Mouse (Mus musculus) kidney, adult 11 months (tissue): Measurements from ENCODE around the gene Olfr1444.

Source experiments
- DNase-seq: peaks from one replicate; pipeline ENCODE4 v3.0.0; 2022

Gene Olfr1444

GRCm38 (mm10) chr19:12856983-12857382, at the start of gene Olfr1444:
Gene Olfr1444, plus strand, starts transcription at chr19:12857283.
- no peak for DNase-seq

- DNase-seq, result no peak
These were observed 44.3 kb upstream of the Olfr1444 start for GRCm38 (mm10) chr19:12812644-12813364.

- no peak for DNase-seq
These were observed 43.2 kb upstream of the Olfr1444 start for GRCm38 (mm10) chr19:12813883-12814282.

GRCm38 (mm10) chr19:12818507-12818906, 38.6 kb upstream of the Olfr1444 start:
- DNase-seq, result no peak

- no peak for DNase-seq
These were observed 36.7 kb upstream of the Olfr1444 start for GRCm38 (mm10) chr19:12820383-12820782.

GRCm38 (mm10) chr19:12824549-12824948, 32.5 kb upstream of the Olfr1444 start:
- DNase-seq, result no peak

- no peak for DNase-seq
These were observed 26.2 kb upstream of the Olfr1444 start for GRCm38 (mm10) chr19:12830823-12831430.

GRCm38 (mm10) chr19:12831559-12831958, 25.5 kb upstream of the Olfr1444 start:
- no peak for DNase-seq

- DNase-seq, result no peak
These were observed 23.5 kb upstream of the Olfr1444 start for GRCm38 (mm10) chr19:12833625-12834024.

- DNase-seq, result no peak
These were observed 18.6 kb upstream of the Olfr1444 start for GRCm38 (mm10) chr19:12838507-12838906.

GRCm38 (mm10) chr19:12846382-12846781, 10.7 kb upstream of the Olfr1444 start, which contains the start of gene Gm5244:
Gene Gm5244, plus strand, starts transcription at chr19:12846682.
- DNase-seq, result no peak

GRCm38 (mm10) chr19:12883555-12883954, 26.5 kb downstream of the Olfr1444 start, which contains the start of gene Olfr1445:
Gene Olfr1445, plus strand, starts transcription at chr19:12883855.
- no peak for DNase-seq

- DNase-seq, result no peak
These were observed 36.3 kb downstream of the Olfr1444 start, which contains the start of gene Olfr1446 for GRCm38 (mm10) chr19:12893424-12893823. Gene Olfr1446, minus strand, starts transcription at chr19:12893524.

GRCm38 (mm10) chr19:12903643-12904042, 46.6 kb downstream of the Olfr1444 start, which contains the start of gene Olfr1447:
Gene Olfr1447, minus strand, starts transcription at chr19:12903743.
- no peak for DNase-seq
